Mouse (Mus musculus): Measurements from ENCODE around the gene Tnni2. TPM values are rescaled to one million over a fixed set of nuclear protein-coding genes. Genes with fewer than 3 reads are reported as not detected.

Gene Tnni2
- polyA plus RNA-seq, 2 experiments: 2.1 to 2.2 TPM

DNA sequence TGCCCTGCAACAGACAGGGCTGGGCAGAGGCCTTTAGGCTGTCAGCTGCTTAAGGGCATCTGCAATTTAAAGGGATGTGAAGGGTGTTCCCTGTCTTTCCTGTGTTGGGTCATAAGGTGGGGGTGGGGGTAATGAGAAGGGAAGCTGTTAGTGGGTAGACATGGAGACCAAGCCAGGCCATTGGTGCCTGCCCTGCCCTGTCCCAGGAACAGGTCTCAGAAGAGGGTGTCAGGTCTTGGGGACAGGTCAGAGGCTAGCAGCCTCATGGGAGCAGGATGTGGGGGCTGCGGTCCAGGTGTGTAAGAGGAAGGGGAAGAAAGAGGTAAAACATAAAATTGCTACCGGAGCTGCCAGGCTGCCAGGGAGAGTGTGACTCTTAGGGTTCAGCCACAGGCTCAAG is 19.8 kb downstream of the Tnni2 start:
- Histone ChIP-seq H3K9me3 (ENCODE audit: control insufficient read depth, low read length) (no peaks in the 10 kb centered on the region), H3K27me3 (ENCODE audit: control insufficient read depth, insufficient read depth, low read length) (no peaks in the 10 kb centered on the region), H3K4me2 (ENCODE audit: low read depth) (no peak overlapping the region), H3K27ac (no peak overlapping the region), H3K4me3 (ENCODE audit: insufficient read depth in 1 of 2, low read depth in 2 of 2, low read length in 2 of 2) (no peak overlapping the region), H3K36me3 (replicated peaks; ENCODE audit: control insufficient read depth, insufficient read depth, low read depth) (no peaks in the 10 kb centered on the region), H3K9ac (replicated peaks) (no peak overlapping the region), H3K4me1 (replicated peaks; ENCODE audit: control insufficient read depth in 2 of 2, insufficient read depth in 2 of 2, low read length in 1 of 2) (peaks cover 0 to 17% of the 10 kb centered on the region in 2 experiments; a peak in 2 of 4 replicates)
- no peak for ATAC-seq (ENCODE audit: insufficient read depth)
- 42% methylated on average over 2 of the region's 2 CpGs for WGBS (ENCODE audit: insufficient replicate concordance)
- TF ChIP-seq EP300 (IDR thresholded peaks at IDR 0.05; ENCODE audit: low read depth) (no peak), CTCF (IDR thresholded peaks at IDR 0.05; ENCODE audit: low read depth) (no peak)
- no peak for DNase-seq (ENCODE audit: low read depth in 3 of 3, low spot score in 3 of 3)

DNA sequence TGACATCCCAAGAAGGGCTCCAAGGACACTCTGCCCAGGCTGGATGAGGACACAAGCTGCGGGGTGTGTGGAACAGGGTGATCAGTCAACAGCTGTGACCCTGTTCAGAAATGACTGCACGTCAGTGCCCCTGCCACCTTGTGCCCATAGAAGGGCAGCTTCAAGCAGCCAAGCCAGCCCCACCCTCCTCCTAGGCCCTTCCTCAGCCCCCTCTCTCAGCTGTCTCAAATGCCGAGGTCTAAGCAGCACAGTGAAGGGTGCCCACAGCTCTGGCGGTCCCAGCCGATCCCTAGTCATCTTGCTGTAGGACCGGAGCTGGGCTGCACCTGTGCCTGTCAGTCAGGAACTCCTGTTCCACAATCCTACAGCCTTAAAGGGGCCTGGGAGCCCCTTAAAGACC is 20.6 kb downstream of the Tnni2 start:
- H3K36me3 ChIP-seq (replicated peaks; ENCODE audit: control insufficient read depth, insufficient read depth, low read depth): no peaks in the 10 kb centered on the region
- WGBS (ENCODE audit: insufficient replicate concordance): 67% methylated on average over 6 of the region's 6 CpGs
- no peak for TF ChIP-seq EP300 (IDR thresholded peaks at IDR 0.05; ENCODE audit: low read depth)
- TF ChIP-seq CTCF (IDR thresholded peaks at IDR 0.05; ENCODE audit: low read depth): no peak
- ATAC-seq (ENCODE audit: insufficient read depth) (no peak), DNase-seq (ENCODE audit: low read depth in 3 of 3, low spot score in 3 of 3) (no peak)
- no peak overlapping the region for H3K9ac ChIP-seq (replicated peaks)
- H3K27me3 ChIP-seq (ENCODE audit: control insufficient read depth, insufficient read depth, low read length): no peaks in the 10 kb centered on the region
- H3K4me3 ChIP-seq (ENCODE audit: insufficient read depth in 1 of 2, low read depth in 2 of 2, low read length in 2 of 2): no peak overlapping the region
- peaks cover 0 to 14% of the 10 kb centered on the region in 2 experiments; a peak in 2 of 4 replicates for H3K4me1 ChIP-seq (replicated peaks; ENCODE audit: control insufficient read depth in 2 of 2, insufficient read depth in 2 of 2, low read length in 1 of 2)
- H3K27ac ChIP-seq: no peak overlapping the region
- H3K4me2 ChIP-seq (ENCODE audit: low read depth): no peak overlapping the region; the same call in 1 of the 2 replicates
- no peaks in the 10 kb centered on the region for H3K9me3 ChIP-seq (ENCODE audit: control insufficient read depth, low read length)

DNA sequence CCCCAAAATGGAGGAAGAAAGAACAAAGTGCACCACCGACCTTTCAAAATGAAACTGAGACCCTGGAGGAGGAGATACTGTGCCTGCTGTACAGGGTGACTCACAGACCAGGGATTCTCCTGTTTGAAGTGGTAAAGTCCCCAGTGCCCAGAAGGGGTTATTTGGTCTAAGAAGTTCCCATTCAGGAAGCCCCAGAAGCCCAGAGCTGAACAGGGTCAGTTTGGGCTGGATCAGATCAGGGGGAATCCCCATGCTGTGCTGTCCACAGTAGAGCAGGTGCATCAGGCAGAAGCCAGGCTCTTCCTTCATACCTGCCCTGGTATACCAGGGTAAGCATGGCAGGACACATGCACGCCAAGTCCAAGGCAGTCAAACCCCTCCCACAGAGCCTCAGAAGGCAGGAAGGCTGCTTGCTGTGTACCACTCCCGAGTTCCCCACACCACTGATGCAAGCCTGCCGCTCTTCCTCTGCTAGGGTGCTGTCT is 21.0 kb downstream of the Tnni2 start:
- Histone ChIP-seq H3K36me3 (replicated peaks; ENCODE audit: control insufficient read depth, insufficient read depth, low read depth) (no peaks in the 10 kb centered on the region), H3K4me1 (replicated peaks; ENCODE audit: control insufficient read depth in 2 of 2, insufficient read depth in 2 of 2, low read length in 1 of 2) (peaks cover 0 to 11% of the 10 kb centered on the region in 2 experiments; a peak in 2 of 4 replicates), H3K4me2 (ENCODE audit: low read depth) (no peak overlapping the region), H3K9me3 (ENCODE audit: control insufficient read depth, low read length) (no peaks in the 10 kb centered on the region), H3K27me3 (ENCODE audit: control insufficient read depth, insufficient read depth, low read length) (no peaks in the 10 kb centered on the region), H3K4me3 (ENCODE audit: insufficient read depth in 1 of 2, low read depth in 2 of 2, low read length in 2 of 2) (no peak overlapping the region), H3K9ac (replicated peaks) (no peak overlapping the region), H3K27ac (no peak overlapping the region)
- 34% methylated on average over 4 of the region's 4 CpGs for WGBS (ENCODE audit: insufficient replicate concordance)
- no peak for DNase-seq (ENCODE audit: low read depth in 3 of 3, low spot score in 3 of 3)
- ATAC-seq (ENCODE audit: insufficient read depth): no peak
- no peak for TF ChIP-seq CTCF (IDR thresholded peaks at IDR 0.05; ENCODE audit: low read depth)
- no peak for TF ChIP-seq EP300 (IDR thresholded peaks at IDR 0.05; ENCODE audit: low read depth)

DNA sequence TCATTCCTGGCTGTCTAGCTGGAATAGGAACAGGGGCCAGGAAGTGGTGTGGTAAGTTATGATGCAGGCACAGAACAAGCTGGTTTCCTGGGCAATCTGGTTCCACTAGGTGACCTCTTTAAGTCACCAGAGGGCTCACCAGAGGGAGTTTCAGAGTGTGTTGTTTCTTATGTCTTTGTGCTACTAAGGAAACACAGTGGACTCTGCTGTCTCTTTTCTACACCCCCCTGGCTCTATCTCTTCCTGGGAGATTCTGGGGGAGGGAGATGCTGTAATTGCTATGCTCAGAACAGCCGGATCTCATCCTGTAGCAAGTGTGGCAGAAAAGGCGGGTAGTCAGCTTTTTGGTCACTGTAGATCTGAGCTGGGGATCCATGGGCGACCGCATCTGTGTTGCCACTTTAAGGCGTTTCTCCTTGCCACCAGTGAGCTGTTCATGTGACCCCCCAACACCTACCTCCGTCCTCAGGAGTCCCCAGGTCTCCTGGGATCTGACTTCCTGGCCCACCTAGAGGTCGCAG is 28.6 kb downstream of the Tnni2 start:
- ATAC-seq (ENCODE audit: insufficient read depth): no peak
- WGBS (ENCODE audit: insufficient replicate concordance): 61% methylated on average over 7 of the region's 7 CpGs
- no peak for TF ChIP-seq EP300 (IDR thresholded peaks at IDR 0.05; ENCODE audit: low read depth)
- no peak for TF ChIP-seq CTCF (IDR thresholded peaks at IDR 0.05; ENCODE audit: low read depth)
- no peak for DNase-seq (ENCODE audit: low read depth in 3 of 3, low spot score in 3 of 3)
- no peak overlapping the region for H3K9ac ChIP-seq (replicated peaks)
- no peak overlapping the region for H3K4me2 ChIP-seq (ENCODE audit: low read depth)
- H3K36me3 ChIP-seq (replicated peaks; ENCODE audit: control insufficient read depth, insufficient read depth, low read depth): no peaks in the 10 kb centered on the region
- H3K4me3 ChIP-seq (ENCODE audit: insufficient read depth in 1 of 2, low read depth in 2 of 2, low read length in 2 of 2): no peak overlapping the region
- H3K27ac ChIP-seq: no peak overlapping the region
- H3K4me1 ChIP-seq (replicated peaks; ENCODE audit: control insufficient read depth in 2 of 2, insufficient read depth in 2 of 2, low read length in 1 of 2): 0 out of 4 replicates have a peak, but pooled peaks cover 0 to 5% of the 10 kb centered on the region in 2 experiments
- H3K9me3 ChIP-seq (ENCODE audit: control insufficient read depth, low read length): no peaks in the 10 kb centered on the region
- no peaks in the 10 kb centered on the region for H3K27me3 ChIP-seq (ENCODE audit: control insufficient read depth, insufficient read depth, low read length)

DNA sequence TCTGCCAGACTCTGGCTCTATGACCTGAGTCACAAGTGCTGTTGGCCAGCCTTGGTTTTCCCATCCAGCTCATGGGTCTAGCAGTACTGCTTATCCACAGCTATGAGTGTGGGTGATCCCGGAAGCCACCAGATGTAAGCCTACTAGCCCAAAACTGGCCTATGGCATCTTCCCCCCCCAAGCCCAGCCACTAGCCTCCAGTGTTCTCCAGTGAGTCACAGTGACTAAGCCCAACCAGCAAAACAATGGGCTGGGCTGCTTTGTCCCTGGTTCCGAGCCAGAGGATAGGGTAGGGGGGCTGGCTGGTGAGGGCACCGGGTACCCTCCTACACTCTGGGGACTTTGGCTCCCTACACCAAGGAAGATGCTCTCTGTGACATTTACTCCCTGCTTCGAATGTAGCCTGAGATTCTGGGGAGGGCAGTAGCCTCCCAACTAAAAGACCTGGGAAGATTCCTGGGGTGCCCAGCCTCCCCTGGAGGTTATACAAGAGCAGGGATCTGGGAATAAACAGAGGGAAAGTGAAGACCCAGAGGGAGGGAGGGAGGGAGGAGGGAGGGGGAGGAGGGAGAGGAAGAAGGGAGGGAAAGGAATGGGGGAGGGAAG is 29.3 kb downstream of the Tnni2 start:
- ATAC-seq (ENCODE audit: insufficient read depth) (no peak), DNase-seq (ENCODE audit: low read depth in 3 of 3, low spot score in 3 of 3) (no peak)
- WGBS (ENCODE audit: insufficient replicate concordance): 21% methylated on average over 4 of the region's 4 CpGs
- H3K9me3 ChIP-seq (ENCODE audit: control insufficient read depth, low read length): no peaks in the 10 kb centered on the region
- 0 out of 4 replicates have a peak, but pooled peaks cover 0 to 5% of the 10 kb centered on the region in 2 experiments for H3K4me1 ChIP-seq (replicated peaks; ENCODE audit: control insufficient read depth in 2 of 2, insufficient read depth in 2 of 2, low read length in 1 of 2)
- H3K4me2 ChIP-seq (ENCODE audit: low read depth): no peak overlapping the region
- no peak overlapping the region for H3K4me3 ChIP-seq (ENCODE audit: insufficient read depth in 1 of 2, low read depth in 2 of 2, low read length in 2 of 2)
- TF ChIP-seq CTCF (IDR thresholded peaks at IDR 0.05; ENCODE audit: low read depth) (no peak), EP300 (IDR thresholded peaks at IDR 0.05; ENCODE audit: low read depth) (no peak)
- H3K27me3 ChIP-seq (ENCODE audit: control insufficient read depth, insufficient read depth, low read length): no peaks in the 10 kb centered on the region
- no peak overlapping the region for H3K9ac ChIP-seq (replicated peaks)
- H3K36me3 ChIP-seq (replicated peaks; ENCODE audit: control insufficient read depth, insufficient read depth, low read depth): no peaks in the 10 kb centered on the region
- no peak overlapping the region for H3K27ac ChIP-seq

All from liver, embryonic 14.5 days (tissue).